Mouse (Mus musculus) heart, postnatal 0 days (tissue): ENCODE measurements at regions not wholly inside any gene's neighbourhood (a gene's known extent, or its start where the extent isn't known, plus 50 kb on each side); places are given as distances from the start of the nearest gene placed in this dataset.

Source experiments
- CTCF ChIP-seq: IDR thresholded peaks from 2 replicates; pipeline ENCODE4 v1.5.1; 2016; ENCODE audit warnings: antibody characterized with exemption, control low read depth, low read depth
- EP300 ChIP-seq: IDR thresholded peaks from 2 replicates; pipeline ENCODE4 v1.6.1; 2016; ENCODE audit warnings: antibody characterized with exemption, low read depth

DNA sequence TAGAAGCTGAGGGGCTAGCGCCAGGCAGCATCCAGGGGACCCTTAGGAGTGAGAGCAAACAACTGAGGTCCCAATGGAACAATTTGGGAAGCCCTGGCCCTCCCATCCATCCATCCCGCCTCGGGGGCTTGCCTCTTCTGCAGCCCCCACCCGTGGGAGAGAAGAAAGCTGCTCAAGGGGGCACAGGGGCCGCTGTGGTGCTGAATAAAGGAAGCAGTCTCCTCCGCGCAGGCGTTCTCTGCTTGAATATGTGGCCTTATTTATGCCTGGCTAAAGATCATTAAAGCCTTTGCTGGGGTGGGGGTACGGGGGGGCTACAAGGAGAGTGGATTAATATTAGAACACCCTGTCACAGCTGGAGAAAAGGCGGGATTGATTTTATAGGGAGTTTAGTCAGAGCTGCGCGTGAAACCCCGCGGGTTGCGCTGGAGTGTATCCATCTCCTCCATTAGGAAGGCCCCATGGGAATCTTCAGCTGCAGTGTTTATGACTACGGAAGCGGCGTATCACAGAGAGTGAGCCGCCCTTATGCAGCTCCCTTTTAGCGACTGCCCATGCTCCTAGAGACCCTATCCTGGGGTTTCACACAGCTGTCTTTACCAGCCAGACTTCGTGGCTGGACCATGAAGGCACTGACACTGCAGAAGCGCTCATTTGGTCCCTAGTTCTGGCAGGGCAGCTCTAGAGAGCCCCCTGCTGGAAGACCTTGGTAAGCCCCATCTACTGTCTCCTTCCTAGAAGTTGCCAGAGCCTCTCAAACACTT lies 183.9 kb upstream of the Gm4791 start:
- TF ChIP-seq CTCF: peak; percentile 65
- TF ChIP-seq EP300: no peak
